Mouse (Mus musculus) thymus, adult 2 months (tissue): Measurements from ENCODE around the gene Wt1.

Experiments used
- CTCF ChIP-seq: fragments of 200-500 bp; IDR thresholded peaks from 2 replicates; pipeline ENCODE4 v1.5.1; 2012; ENCODE audit warnings: mild to moderate bottlenecking, control low read depth, low read length, moderate library complexity, borderline replicate concordance; ENCODE audit not compliant: control insufficient read depth, poor library complexity, insufficient read depth; ENCODE audit errors: extremely low read depth
- POLR2A ChIP-seq: fragments of 200-500 bp; IDR thresholded peaks from 2 replicates; pipeline ENCODE4 v1.6.1; 2012; ENCODE audit warnings: mild to moderate bottlenecking, low read length, control low read depth, moderate library complexity; ENCODE audit not compliant: control insufficient read depth, poor library complexity, insufficient read depth; ENCODE audit errors: extremely low read depth

DNA sequence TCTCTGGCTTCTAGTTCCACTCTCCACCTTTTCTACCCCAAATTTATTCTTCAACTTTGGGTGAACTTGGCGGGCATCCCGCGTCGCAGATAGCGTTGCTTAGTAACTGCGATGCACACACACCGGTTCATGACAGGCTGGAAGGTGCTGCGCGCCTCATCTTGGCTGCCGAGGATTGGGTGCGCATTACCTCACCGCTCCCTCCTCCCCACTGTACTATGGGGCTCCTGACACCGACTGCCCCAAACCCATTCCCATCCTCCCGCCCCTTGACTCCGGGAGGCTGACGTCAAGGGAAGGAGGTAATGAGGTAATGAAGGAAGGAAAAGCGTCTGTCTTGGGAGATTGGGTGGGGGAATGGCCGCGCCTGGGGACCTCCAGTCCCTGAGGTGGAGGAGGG lies 8.0 kb downstream of the Wt1 start:
- TF ChIP-seq CTCF (no peak), POLR2A (no peak)
